Mouse (Mus musculus): ENCODE measurements around the gene Clhc1. TPM values are rescaled to one million over a fixed set of nuclear protein-coding genes. Genes with fewer than 3 reads are reported as not detected.

The Clhc1 gene
- total and polyA plus RNA-seq, 3 experiments = 3.9 to 6.5 (median 6.3) TPM

- Histone ChIP-seq H3K27me3 (replicated peaks) (no peaks in the 10 kb centered on the region), H3K4me3 (replicated peaks in 1 of 3; ENCODE audit: low read depth in 2 of 3, low read length in 2 of 3, poor library complexity in 1 of 3) (no peak overlapping the region), H3K36me3 (replicated peaks in 1 of 2; ENCODE audit: control insufficient read depth in 1 of 2, insufficient read depth in 1 of 2, low read length in 1 of 2) (no peaks in the 10 kb centered on the region), H3K27ac (ENCODE audit: insufficient read depth, low read depth) (no peak overlapping the region), H3K79me2 (replicated peaks; ENCODE audit: control insufficient read depth, extremely low read depth, insufficient read depth, poor library complexity, severe bottlenecking) (no peaks in the 10 kb centered on the region), H3K9ac (ENCODE audit: insufficient read depth, low read depth) (no peak overlapping the region), H3K9me3 (replicated peaks; ENCODE audit: low read length) (no peaks in the 10 kb centered on the region), H3K4me2 (ENCODE audit: insufficient read depth, low read depth, poor library complexity, severe bottlenecking) (no peak overlapping the region), H3K4me1 (ENCODE audit: control insufficient read depth in 1 of 2, insufficient read depth in 2 of 2) (no peaks in the 10 kb centered on the region)
- TF ChIP-seq ETS1 (conservative IDR thresholded peaks at IDR 0.05; ENCODE audit: low read depth, low read length) (no peak), USF1 (IDR thresholded peaks at IDR 0.05; ENCODE audit: low read depth, low read length) (no peak), CHD2 (IDR thresholded peaks at IDR 0.05; ENCODE audit: low read length) (no peak), POLR2AphosphoS2 (IDR thresholded peaks at IDR 0.05; ENCODE audit: low read depth, low read length) (no peak), JUN (IDR thresholded peaks at IDR 0.05; ENCODE audit: insufficient read depth, low read depth, low read length) (no peak), MAZ (IDR thresholded peaks at IDR 0.05; ENCODE audit: low read depth, low read length) (no peak), TBP (conservative IDR thresholded peaks at IDR 0.05; ENCODE audit: low read depth, low read length) (no peak), KAT2A (IDR thresholded peaks at IDR 0.05; ENCODE audit: insufficient replicate concordance, low read length) (no peak), MXI1 (IDR thresholded peaks at IDR 0.05; ENCODE audit: low read depth, low read length) (no peak), EP300 (IDR thresholded peaks at IDR 0.05; ENCODE audit: low read length) (no peak), ELF1 (IDR thresholded peaks at IDR 0.05; ENCODE audit: low read depth, low read length) (no peak), TCF12 (IDR thresholded peaks at IDR 0.05; ENCODE audit: low read depth, low read length) (no peak), ZMIZ1 (IDR thresholded peaks at IDR 0.05; ENCODE audit: low read depth, low read length) (no peak), PAX5 (IDR thresholded peaks at IDR 0.05; ENCODE audit: low read length) (no peak), UBTF (IDR thresholded peaks at IDR 0.05; ENCODE audit: low read depth, low read length) (no peak), CTCF (conservative IDR thresholded peaks at IDR 0.05 in 1 of 2, IDR thresholded peaks at IDR 0.05 in 1 of 2; ENCODE audit: low read depth in 2 of 2, low read length in 2 of 2) (no peak)
- DNase-seq (ENCODE audit: extremely low read depth) = no peak
- in situ Hi-C loops (cut with MboI; ENCODE audit: low pct_ligation_motif_present, low pct_unique_long_range_greater_than_20kb, low sequenced_read_pairs) (loop anchor here (10.0 kb wide), 1 partner anchor 47 kb away; no protein-coding TSS in a partner anchor), dilution Hi-C loops (cut with MboI; ENCODE audit: extremely low pct_ligation_motif_present, extremely low pct_unique_long_range_greater_than_20kb, low sequenced_read_pairs) (no loop called here)
Observed at GRCm38 (mm10) chr11:29622030-29622790, 74.5 kb downstream of the Clhc1 start.

GRCm38 (mm10) chr11:29623327-29623726, 75.6 kb downstream of the Clhc1 start:
- Histone ChIP-seq H3K79me2 (replicated peaks; ENCODE audit: control insufficient read depth, extremely low read depth, insufficient read depth, poor library complexity, severe bottlenecking) (no peaks in the 10 kb centered on the region), H3K9ac (ENCODE audit: insufficient read depth, low read depth) (no peak overlapping the region), H3K27ac (ENCODE audit: insufficient read depth, low read depth) (no peak overlapping the region), H3K9me3 (replicated peaks; ENCODE audit: low read length) (no peaks in the 10 kb centered on the region), H3K36me3 (replicated peaks in 1 of 2; ENCODE audit: control insufficient read depth in 1 of 2, insufficient read depth in 1 of 2, low read length in 1 of 2) (no peaks in the 10 kb centered on the region), H3K27me3 (replicated peaks) (no peaks in the 10 kb centered on the region), H3K4me1 (ENCODE audit: control insufficient read depth in 1 of 2, insufficient read depth in 2 of 2) (no peaks in the 10 kb centered on the region), H3K4me2 (ENCODE audit: insufficient read depth, low read depth, poor library complexity, severe bottlenecking) (no peak overlapping the region), H3K4me3 (replicated peaks in 1 of 3; ENCODE audit: low read depth in 2 of 3, low read length in 2 of 3, poor library complexity in 1 of 3) (no peak overlapping the region)
- in situ Hi-C loops (cut with MboI; ENCODE audit: low pct_ligation_motif_present, low pct_unique_long_range_greater_than_20kb, low sequenced_read_pairs) = loop anchor here (10.0 kb wide), 1 partner anchor 49 kb away; no protein-coding TSS in a partner anchor
- dilution Hi-C loops (cut with MboI; ENCODE audit: extremely low pct_ligation_motif_present, extremely low pct_unique_long_range_greater_than_20kb, low sequenced_read_pairs) = no loop called here
- TF ChIP-seq ZMIZ1 (IDR thresholded peaks at IDR 0.05; ENCODE audit: low read depth, low read length) (no peak), MXI1 (IDR thresholded peaks at IDR 0.05; ENCODE audit: low read depth, low read length) (no peak), USF2 (conservative IDR thresholded peaks at IDR 0.05; ENCODE audit: low read depth, low read length) (no peak), MYC (IDR thresholded peaks at IDR 0.05; ENCODE audit: low read depth, low read length) (no peak), PAX5 (IDR thresholded peaks at IDR 0.05; ENCODE audit: low read length) (no peak), SMC3 (IDR thresholded peaks at IDR 0.05; ENCODE audit: low read depth, low read length) (no peak), EP300 (IDR thresholded peaks at IDR 0.05; ENCODE audit: low read length) (no peak), CHD2 (IDR thresholded peaks at IDR 0.05; ENCODE audit: low read length) (no peak), JUND (conservative IDR thresholded peaks at IDR 0.05; ENCODE audit: low read depth, low read length) (no peak), NRF1 (IDR thresholded peaks at IDR 0.05; ENCODE audit: low read depth, low read length) (no peak), E2F4 (IDR thresholded peaks at IDR 0.05; ENCODE audit: insufficient replicate concordance, low read depth, low read length) (no peak), ZC3H11A (IDR thresholded peaks at IDR 0.05; ENCODE audit: low read depth, low read length) (no peak), GABPA (IDR thresholded peaks at IDR 0.05; ENCODE audit: insufficient replicate concordance, low read depth, low read length) (no peak), ETS1 (conservative IDR thresholded peaks at IDR 0.05; ENCODE audit: low read depth, low read length) (no peak), CTCF (conservative IDR thresholded peaks at IDR 0.05 in 1 of 2, IDR thresholded peaks at IDR 0.05 in 1 of 2; ENCODE audit: low read depth in 2 of 2, low read length in 2 of 2) (no peak), RCOR1 (conservative IDR thresholded peaks at IDR 0.05; ENCODE audit: low read depth, low read length) (no peak), NELFE (IDR thresholded peaks at IDR 0.05; ENCODE audit: low read depth, low read length) (no peak)
- DNase-seq (ENCODE audit: extremely low read depth) = no peak
